Mouse (Mus musculus) hindbrain, embryonic 12.5 days (tissue): ENCODE measurements at regions not wholly inside any gene's neighbourhood (a gene's known extent, or its start where the extent isn't known, plus 50 kb on each side); places are given as distances from the start of the nearest gene placed in this dataset.

ENCODE experiments used
- ATAC-seq: fragments of 200-750 bp; cut with Nextera tagmentation; 2 replicates; pipeline ENCODE4 v1.8.0; 2017; ENCODE audit warnings: moderate TSS enrichment; ENCODE audit not compliant: low FRiP score
- H3K27ac ChIP-seq: fragments of 300-500 bp; sonication (generic); 2 replicates; pipeline ENCODE4 v1.5.1; 2016; ENCODE audit warnings: mild to moderate bottlenecking
- H3K27me3 ChIP-seq: fragments of 300-500 bp; sonication (generic); 2 replicates; pipeline ENCODE4 v1.6.1; 2016; ENCODE audit warnings: mild to moderate bottlenecking
- H3K36me3 ChIP-seq: fragments of 300-500 bp; sonication (generic); 2 replicates; pipeline ENCODE4 v1.6.1; 2016; ENCODE audit warnings: mild to moderate bottlenecking
- H3K4me1 ChIP-seq: fragments of 300-500 bp; sonication (generic); 2 replicates; pipeline ENCODE4 v1.6.1; 2016
- H3K4me2 ChIP-seq: fragments of 300-500 bp; sonication (generic); replicated peaks from 2 replicates; pipeline ENCODE4 v1.6.1; 2016; ENCODE audit warnings: mild to moderate bottlenecking
- H3K4me3 ChIP-seq: fragments of 300-500 bp; sonication (generic); 2 replicates; pipeline ENCODE4 v1.5.1; 2016; ENCODE audit warnings: mild to moderate bottlenecking
- H3K9ac ChIP-seq: fragments of 300-500 bp; sonication (generic); 2 replicates; pipeline ENCODE4 v1.6.1; 2016; ENCODE audit warnings: mild to moderate bottlenecking, moderate library complexity
- H3K9me3 ChIP-seq: fragments of 300-500 bp; sonication (generic); replicated peaks from 2 replicates; pipeline ENCODE4 v1.6.1; 2016; ENCODE audit warnings: mild to moderate bottlenecking
- WGBS: fragments of 180-500 bp; shearing (Covaris S2); methylation state at CpG from one replicate; pipeline ENCODE4 v1.1.7; 2016; 5-methylcytosine and 5-hydroxymethylcytosine counted together

DNA sequence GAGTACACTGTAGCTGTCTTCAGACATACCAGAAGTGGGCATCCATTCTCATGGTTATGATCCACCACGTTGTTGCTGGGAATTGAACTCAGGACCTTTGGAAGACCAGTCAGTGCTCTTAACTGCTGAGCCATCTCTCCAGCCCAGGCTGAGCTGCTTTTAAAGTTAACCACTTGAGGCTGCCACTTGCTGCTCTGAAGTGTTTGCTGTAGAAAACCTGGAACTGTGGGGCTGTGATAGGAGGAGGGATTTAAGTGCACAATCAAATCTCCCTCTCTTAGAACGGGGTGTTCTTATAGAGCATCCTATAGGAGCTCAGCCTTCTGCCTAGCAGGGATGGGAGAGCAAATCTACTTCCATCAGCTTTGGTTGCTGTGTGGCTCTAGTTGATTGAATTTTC, 185.1 kb upstream of the Gm12728 start:
- H3K4me2 ChIP-seq: no peak overlapping the region
- no peaks in the 10 kb centered on the region for H3K27me3 ChIP-seq
- H3K27ac ChIP-seq: no peak overlapping the region
- 87% methylated on average over 2 of the region's 2 CpGs for WGBS
- no peaks in the 10 kb centered on the region for H3K36me3 ChIP-seq
- no peaks in the 10 kb centered on the region for H3K9me3 ChIP-seq
- peaks cover 7% of the 10 kb centered on the region for H3K4me1 ChIP-seq
- H3K9ac ChIP-seq: no peak overlapping the region
- ATAC-seq: no peak
- no peak overlapping the region for H3K4me3 ChIP-seq

DNA sequence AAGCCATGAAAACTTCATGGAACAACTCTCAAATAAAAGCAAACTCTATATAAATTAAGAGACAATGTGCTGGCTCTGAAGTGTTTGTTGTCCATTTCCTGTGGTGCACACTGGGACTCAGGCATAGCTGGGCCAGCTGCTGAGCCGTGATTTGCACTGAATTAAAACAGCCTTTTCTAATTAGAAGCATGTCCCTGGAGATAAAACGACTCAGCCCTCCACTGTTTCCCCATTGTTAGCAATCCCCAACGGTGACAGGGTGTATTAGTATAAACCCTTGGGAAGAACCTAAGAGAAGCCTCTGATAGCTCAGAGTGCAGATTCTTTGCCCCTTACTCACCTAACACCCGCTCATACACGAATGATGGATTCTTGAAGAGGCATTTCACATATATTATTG, 182.9 kb upstream of the Gm12728 start:
- WGBS: 15% methylated on average over 5 of the region's 5 CpGs
- H3K4me2 ChIP-seq: no peak overlapping the region
- H3K4me1 ChIP-seq: peaks cover 7% of the 10 kb centered on the region
- H3K27me3 ChIP-seq: no peaks in the 10 kb centered on the region
- no peak overlapping the region for H3K27ac ChIP-seq
- no peaks in the 10 kb centered on the region for H3K36me3 ChIP-seq
- peak; percentile 78 for ATAC-seq
- H3K9ac ChIP-seq: no peak overlapping the region
- no peaks in the 10 kb centered on the region for H3K9me3 ChIP-seq
- no peak overlapping the region for H3K4me3 ChIP-seq

DNA sequence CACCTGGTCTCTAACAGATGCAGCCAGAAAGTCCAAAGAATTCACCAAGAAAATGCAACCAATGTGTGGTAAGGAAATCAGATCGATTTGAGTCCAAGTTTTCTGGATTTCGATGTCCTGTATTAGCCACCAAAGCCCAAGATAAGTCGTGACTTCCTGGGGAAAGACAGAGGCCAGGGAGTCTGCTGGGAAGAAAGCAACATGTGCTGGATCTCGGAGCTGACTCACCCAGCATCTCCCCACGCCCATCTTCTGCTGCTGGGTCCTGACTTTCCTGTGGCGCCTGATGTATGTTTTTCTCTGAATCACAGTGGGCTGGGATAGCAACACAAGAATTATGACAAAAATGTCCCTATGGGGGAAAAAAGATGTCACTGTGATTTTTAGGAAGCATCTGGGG, 178.8 kb upstream of the Gm12728 start:
- H3K9ac ChIP-seq: no peak overlapping the region
- H3K27me3 ChIP-seq: no peaks in the 10 kb centered on the region
- 80% methylated on average over 6 of the region's 6 CpGs for WGBS
- peaks cover 7% of the 10 kb centered on the region for H3K4me1 ChIP-seq
- no peak for ATAC-seq
- no peak overlapping the region for H3K4me2 ChIP-seq
- no peak overlapping the region for H3K27ac ChIP-seq
- H3K4me3 ChIP-seq: no peak overlapping the region
- no peaks in the 10 kb centered on the region for H3K36me3 ChIP-seq
- H3K9me3 ChIP-seq: no peaks in the 10 kb centered on the region

DNA sequence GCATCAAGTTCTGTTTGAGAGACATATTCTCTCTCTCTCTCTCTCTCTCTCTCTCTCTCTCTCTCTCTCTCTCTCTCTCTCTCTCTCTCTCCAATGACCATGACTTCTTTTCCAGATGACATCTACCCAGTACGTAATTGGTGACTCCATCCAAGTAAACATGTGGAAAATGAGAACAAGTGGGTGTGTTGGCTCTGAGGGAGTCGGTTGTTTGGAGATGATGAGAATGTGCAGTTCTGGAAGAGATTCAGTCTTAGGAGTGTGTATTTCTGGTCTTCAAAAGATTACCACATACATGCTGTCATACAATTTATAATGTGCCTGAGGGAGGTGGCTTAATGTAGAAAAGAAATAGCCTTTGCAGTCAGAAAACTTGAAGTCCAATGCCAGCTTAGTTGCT, 175.3 kb upstream of the Gm12728 start:
- Histone ChIP-seq H3K4me3 (no peak overlapping the region), H3K4me1 (no peaks in the 10 kb centered on the region), H3K4me2 (no peak overlapping the region), H3K27me3 (no peaks in the 10 kb centered on the region), H3K36me3 (no peaks in the 10 kb centered on the region), H3K9me3 (no peaks in the 10 kb centered on the region), H3K27ac (no peak overlapping the region), H3K9ac (no peak overlapping the region)
- WGBS: 86% methylated on average over 2 of the region's 2 CpGs
- no peak for ATAC-seq

DNA sequence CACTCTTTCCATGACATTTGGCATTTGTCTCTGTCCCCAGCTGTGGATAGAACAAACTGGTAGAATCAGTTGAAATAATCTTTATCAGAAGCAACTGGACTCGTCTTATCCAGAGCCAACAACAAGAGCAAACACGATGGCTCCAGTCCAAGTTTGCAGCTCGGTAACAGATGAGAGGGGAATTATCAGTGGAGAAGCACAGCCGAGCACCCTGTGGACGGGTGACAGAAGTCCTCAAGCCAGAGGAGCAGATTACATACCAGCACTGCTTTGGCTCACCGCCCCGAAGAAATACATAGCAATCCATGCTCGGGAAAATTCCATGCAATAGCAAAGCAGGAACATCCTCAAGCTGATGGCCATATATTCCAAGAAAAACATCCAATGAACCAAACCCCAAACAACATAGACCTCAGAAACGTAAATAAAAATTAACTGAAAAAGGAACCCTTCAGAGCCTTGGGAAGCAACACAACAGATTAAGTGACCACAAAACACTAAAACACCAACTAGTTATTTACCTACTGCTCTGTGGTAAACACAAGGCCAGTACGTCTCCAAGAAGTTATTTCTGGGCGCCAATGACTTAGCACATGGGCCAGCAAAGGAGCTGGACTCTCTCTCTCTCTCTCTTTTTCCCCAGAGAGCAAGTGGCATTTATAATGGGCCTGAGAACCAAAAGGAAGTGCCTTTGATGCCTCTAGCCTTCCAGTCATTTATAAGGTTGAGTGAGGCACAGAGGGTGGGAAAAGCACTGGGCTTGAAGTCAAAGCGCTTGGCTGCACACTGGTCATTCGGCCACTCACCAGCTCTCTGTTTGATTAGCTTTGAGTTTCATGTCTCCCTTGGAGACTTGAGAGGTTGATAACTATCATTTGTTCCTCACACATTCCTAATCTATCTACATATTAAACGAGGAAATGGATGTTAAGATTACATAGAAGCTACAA, 163.0 kb upstream of the Gm12728 start:
- WGBS: 82% methylated on average over 14 of the region's 14 CpGs

DNA sequence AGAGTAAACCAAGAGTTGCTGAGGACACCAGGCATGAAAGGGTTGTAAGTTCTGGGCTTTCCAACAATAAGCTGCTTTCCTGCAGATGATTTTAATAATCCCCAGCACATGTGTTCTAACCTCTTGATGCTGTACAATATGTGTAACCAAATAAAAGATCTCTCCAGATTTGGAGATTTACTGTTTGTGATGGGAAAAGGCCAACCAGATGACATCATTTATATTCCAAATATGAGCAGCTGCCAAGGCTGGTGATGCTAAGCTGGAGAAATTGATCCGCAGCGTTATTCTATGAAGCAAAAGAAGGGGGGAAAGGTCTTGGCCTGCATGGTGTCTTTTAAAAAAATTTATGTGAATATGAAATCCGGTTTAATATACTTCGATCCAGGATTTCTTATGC, 160.1 kb upstream of the Gm12728 start:
- H3K36me3 ChIP-seq: no peaks in the 10 kb centered on the region
- no peaks in the 10 kb centered on the region for H3K4me1 ChIP-seq
- H3K4me2 ChIP-seq: no peak overlapping the region
- no peaks in the 10 kb centered on the region for H3K27me3 ChIP-seq
- H3K9ac ChIP-seq: no peak overlapping the region
- no peak for ATAC-seq
- no peak overlapping the region for H3K4me3 ChIP-seq
- H3K27ac ChIP-seq: no peak overlapping the region
- WGBS: 94% methylated on average over 4 of the region's 4 CpGs
- no peaks in the 10 kb centered on the region for H3K9me3 ChIP-seq

More for the DNA sequence above, 163.0 kb upstream of the Gm12728 start:
- no peak overlapping the region for H3K4me3 ChIP-seq
- no peaks in the 10 kb centered on the region for H3K9me3 ChIP-seq
- no peak overlapping the region for H3K4me2 ChIP-seq
- H3K4me1 ChIP-seq: no peaks in the 10 kb centered on the region
- ATAC-seq: no peak
- H3K27me3 ChIP-seq: no peaks in the 10 kb centered on the region
- H3K27ac ChIP-seq: no peak overlapping the region
- H3K9ac ChIP-seq: no peak overlapping the region
- no peaks in the 10 kb centered on the region for H3K36me3 ChIP-seq

DNA sequence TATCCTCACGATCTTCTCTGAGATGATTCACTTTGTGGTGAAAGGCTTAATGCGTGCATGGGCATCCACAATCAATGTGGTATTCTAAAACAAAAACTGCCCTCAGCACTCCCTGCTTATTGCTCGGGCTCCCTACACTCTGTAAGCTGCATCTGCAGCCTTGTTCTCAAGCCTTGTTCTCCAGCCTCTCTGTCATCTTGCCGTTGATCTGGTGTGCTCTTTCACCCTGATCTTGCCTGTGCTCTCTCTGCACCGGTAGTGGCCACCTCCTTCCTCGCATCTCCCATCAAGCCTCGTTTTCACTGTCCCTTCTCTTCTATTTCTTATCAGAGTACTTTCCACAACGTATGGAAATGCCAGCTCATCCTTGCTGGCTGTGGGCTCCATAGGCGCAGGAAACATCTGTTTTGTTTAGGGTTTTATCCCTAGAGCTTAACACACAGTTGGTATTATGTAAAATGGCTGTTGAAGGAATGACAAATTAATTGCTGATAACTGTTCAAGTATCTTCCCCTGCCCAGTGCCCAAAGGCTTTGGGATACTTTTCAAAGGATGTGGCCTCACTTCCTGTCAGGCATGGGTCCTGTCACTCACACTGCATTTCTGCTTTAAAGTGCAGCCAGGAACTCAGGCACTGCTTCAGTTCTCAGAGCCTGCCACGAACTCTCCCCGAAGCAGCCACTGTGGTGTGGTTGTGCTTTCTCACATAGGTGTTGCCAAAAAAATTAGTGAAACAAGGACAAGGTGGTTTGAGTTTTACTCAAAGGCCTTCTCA, 158.9 kb upstream of the Gm12728 start:
- Histone ChIP-seq H3K4me3 (no peak overlapping the region), H3K36me3 (no peaks in the 10 kb centered on the region), H3K4me1 (no peaks in the 10 kb centered on the region), H3K27me3 (no peaks in the 10 kb centered on the region), H3K9me3 (no peaks in the 10 kb centered on the region), H3K27ac (no peak overlapping the region), H3K9ac (no peak overlapping the region), H3K4me2 (no peak overlapping the region)
- ATAC-seq: no peak
- 74% methylated on average over 11 of the region's 11 CpGs for WGBS

DNA sequence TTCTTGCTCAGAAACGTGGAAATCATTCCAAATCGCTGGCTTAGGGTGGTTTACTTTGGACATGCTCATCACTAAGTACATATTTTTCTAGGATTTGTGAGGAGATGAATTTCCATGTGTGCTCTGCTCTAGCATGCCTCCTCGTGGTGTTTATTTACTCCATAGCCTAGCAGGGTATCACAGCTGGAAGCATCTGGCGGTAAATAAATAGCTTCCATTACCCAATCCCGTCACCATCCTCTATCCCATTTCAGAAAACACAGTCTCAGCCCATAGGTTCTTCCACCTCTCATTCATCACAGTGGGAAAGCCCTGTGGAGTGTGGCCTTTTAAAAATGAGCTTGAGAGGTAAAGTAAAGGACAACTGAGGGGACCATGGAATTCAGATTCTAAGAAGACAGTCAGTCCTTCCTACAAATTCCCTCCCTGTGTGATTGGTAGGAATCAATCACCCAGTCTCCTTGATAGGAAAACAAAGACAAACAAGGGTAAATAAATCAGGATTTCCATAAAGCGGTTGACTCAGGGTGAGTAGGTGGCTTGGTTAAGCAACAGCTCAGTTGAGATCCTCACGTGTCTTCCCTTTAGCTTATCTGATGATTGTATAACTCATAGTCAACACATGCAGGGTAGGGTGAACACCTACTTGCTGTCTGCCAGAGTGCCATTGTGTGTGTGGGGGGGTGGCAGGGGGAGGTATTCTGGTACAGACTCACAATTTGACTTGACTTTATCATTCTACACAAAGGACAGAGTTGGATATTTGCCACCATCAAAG, 156.9 kb upstream of the Gm12728 start:
- Histone ChIP-seq H3K9me3 (no peaks in the 10 kb centered on the region), H3K4me1 (no peaks in the 10 kb centered on the region), H3K36me3 (no peaks in the 10 kb centered on the region), H3K4me2 (no peak overlapping the region), H3K9ac (no peak overlapping the region), H3K27ac (no peak overlapping the region), H3K27me3 (no peaks in the 10 kb centered on the region), H3K4me3 (no peak overlapping the region)
- WGBS: 85% methylated on average over 7 of the region's 7 CpGs
- ATAC-seq: no peak

DNA sequence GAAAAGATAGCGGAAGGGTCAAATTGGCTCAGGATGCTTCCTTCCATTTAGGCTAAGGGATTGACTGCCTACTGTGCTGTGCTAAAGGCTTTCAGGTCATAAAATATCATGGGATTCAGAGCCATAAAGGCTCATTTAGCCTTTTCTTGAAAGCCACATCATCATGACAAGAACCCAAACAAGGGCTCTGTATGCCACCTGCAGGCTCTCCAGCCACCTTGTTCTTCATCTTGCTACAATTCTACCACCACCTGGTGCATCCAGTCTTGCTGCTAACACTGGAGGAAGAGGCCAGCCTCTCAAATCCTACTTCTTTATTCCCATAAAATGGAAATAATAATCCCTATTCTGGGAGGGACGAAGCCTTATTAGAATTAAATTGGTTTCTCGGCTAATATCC, 155.9 kb upstream of the Gm12728 start:
- Histone ChIP-seq H3K4me3 (no peak overlapping the region), H3K27ac (no peak overlapping the region), H3K36me3 (no peaks in the 10 kb centered on the region), H3K27me3 (no peaks in the 10 kb centered on the region), H3K9me3 (no peaks in the 10 kb centered on the region), H3K4me2 (no peak overlapping the region), H3K9ac (no peak overlapping the region), H3K4me1 (no peaks in the 10 kb centered on the region)
- no peak for ATAC-seq
- WGBS: 93% methylated on average over 3 of the region's 3 CpGs

DNA sequence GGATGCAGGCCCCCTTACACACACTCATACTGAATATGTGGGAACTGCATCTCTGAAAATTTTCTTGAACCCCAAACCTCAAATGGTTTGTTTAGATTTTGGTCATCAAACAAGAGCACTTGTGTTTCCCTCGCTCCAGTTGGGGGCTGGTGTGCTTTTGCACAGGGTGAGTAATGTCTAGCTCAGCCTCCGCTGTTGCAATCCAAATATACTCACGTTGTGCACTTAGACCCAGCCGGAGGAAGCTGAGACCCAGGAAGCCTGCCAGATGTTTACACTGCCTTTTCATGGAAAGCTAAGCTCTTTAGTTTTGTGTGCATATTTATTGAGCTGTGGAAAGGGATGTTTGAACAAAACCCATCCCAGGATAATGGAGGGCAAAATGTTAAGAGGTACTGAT, 148.9 kb upstream of the Gm12728 start:
- no peaks in the 10 kb centered on the region for H3K9me3 ChIP-seq
- no peak overlapping the region for H3K4me3 ChIP-seq
- no peak overlapping the region for H3K27ac ChIP-seq
- no peaks in the 10 kb centered on the region for H3K27me3 ChIP-seq
- no peaks in the 10 kb centered on the region for H3K36me3 ChIP-seq
- no peaks in the 10 kb centered on the region for H3K4me1 ChIP-seq
- no peak for ATAC-seq
- H3K4me2 ChIP-seq: no peak overlapping the region
- H3K9ac ChIP-seq: no peak overlapping the region
- WGBS: 57% methylated on average over 4 of the region's 4 CpGs

DNA sequence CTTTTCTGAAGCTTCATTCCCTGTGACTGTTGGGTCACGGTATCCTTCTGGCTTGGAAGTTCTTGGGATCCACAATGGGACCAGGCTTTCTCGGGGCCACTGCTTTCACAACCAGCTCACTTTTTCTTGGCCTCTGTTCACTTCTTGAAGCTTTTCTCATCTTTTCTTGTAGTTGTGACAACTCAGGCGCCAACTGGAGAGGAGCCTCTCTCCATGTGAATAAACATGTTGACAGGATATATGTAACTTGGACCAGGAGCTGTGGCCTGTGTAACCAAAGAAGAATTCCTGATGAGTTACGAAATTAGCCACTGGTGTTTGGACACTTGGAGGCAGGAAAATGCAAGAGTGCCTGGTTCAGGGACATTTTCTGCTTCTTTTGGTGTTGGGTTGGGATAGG, 148.1 kb upstream of the Gm12728 start:
- Histone ChIP-seq H3K9me3 (no peaks in the 10 kb centered on the region), H3K27me3 (no peaks in the 10 kb centered on the region), H3K4me3 (no peak overlapping the region), H3K4me1 (no peaks in the 10 kb centered on the region), H3K36me3 (no peaks in the 10 kb centered on the region), H3K4me2 (no peak overlapping the region), H3K9ac (no peak overlapping the region), H3K27ac (no peak overlapping the region)
- ATAC-seq: no peak
- 89% methylated on average over 4 of the region's 4 CpGs for WGBS

DNA sequence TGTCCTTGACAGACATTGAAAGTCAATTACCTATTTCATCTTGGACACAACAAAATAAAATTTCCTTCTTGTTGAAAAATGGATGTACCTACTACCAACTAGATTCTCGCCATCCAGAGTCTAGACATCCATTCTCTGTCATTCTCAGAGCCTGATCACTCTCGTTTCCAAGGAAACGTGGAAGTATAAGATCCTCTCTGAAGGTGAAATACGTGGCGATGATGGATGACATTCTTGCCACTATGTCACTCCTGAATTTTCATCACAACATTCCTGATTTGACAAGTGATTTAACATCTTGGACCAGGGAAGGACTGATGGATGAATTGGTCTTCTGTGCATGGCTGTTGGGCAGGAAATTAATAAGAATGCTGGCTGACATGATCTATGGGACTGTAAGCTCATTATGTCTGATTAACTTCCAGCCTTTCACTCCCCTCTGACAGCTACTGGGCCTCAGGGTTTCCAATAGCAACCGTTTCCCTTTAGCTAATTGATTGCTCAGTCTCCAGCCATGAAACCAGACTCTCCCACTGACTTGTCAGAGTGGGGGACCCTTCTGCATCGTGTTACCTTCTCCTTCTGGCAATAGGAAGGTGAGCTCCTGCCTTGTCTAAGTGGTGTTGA, 140.7 kb upstream of the Gm12728 start:
- Histone ChIP-seq H3K9me3 (no peaks in the 10 kb centered on the region), H3K4me3 (no peak overlapping the region), H3K4me2 (no peak overlapping the region), H3K36me3 (no peaks in the 10 kb centered on the region), H3K27me3 (no peaks in the 10 kb centered on the region), H3K27ac (peak overlapping the region; percentile 44), H3K4me1 (peaks cover 10% of the 10 kb centered on the region), H3K9ac (no peak overlapping the region)
- peak; percentile 95 for ATAC-seq
- 32% methylated on average over 7 of the region's 7 CpGs for WGBS
